Mouse (Mus musculus): ENCODE results near the gene Spint2. TPM values are rescaled to one million over a fixed set of nuclear protein-coding genes. Genes with fewer than 3 reads are reported as not detected.
A peak's percentile ranks its signal among the peaks of the same experiment; 100 is the strongest.

Spint2 gene
- 325 and 332 TPM in 2 replicates for polyA plus RNA-seq (2015; fragmentation: Nextera tagmentation; extraction: Ambion mirVana)

DNA sequence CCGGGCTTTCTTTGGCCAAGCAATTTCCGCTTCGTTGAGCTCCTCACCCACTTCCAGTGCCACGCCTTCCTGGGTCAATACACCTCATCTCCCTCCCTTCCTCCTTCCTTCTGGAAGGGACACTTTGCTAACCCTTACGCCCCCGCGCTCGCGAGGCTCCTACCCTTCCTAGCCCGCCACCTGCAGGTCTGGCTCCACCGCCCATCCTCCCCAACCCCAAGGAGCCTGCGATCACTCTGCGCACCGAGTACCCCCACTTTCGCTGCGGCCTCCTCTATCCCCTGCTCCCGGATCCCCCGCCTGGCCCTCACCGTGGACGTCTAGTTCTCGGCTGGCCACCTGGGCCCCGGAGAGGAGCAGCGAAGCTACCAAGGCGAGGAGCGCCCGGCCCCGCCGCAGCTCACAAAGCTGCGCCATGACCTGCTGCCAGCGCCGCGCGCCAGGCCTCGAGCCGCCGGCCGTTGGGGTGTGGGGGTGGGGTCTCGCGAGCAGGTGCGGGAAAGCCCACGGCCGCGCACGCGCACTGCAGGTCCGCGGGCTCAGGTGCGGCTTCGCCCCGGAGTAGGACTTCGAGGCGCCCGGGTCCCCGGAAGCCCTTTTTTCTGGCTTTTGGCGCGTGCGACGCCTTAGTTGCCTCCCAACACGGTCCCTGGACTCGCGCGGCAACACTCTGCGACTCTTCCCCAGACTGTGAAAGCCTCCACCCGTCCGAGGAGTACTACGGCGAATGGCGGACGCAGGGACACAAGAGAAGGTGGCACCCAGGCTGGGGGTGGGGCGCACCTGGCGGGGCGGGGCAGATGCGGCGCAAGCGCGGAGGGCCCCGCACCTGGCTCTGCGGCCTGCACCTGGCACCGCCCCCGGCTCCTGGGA is at the start of gene Spint2:
Spint2 (minus strand) TSS at position 712 of the 873 bp plus-strand sequence.
- H3K4me3 ChIP-seq, result peak within 1 kb of the TSS; percentile 53
- WGBS, result 1% methylated on average over 80 of the region's 80 CpGs
- H3K9ac ChIP-seq, result peak within 1 kb of the TSS; percentile 60
- no peaks in the 10 kb centered on the region for H3K9me3 ChIP-seq
- H3K36me3 ChIP-seq, result no peaks in the 10 kb centered on the region
- H3K27me3 ChIP-seq, result peaks cover 27% of the 10 kb centered on the region
- H3K4me1 ChIP-seq, result peaks cover 20% of the 10 kb centered on the region
- peak within 1 kb of the TSS; percentile 93 for H3K4me2 ChIP-seq
- peak; percentile 87 for ATAC-seq (ENCODE audit: borderline replicate concordance, extremely low read depth, low FRiP score, low TSS enrichment)
- H3K27ac ChIP-seq, result peak within 1 kb of the TSS; percentile 91

DNA sequence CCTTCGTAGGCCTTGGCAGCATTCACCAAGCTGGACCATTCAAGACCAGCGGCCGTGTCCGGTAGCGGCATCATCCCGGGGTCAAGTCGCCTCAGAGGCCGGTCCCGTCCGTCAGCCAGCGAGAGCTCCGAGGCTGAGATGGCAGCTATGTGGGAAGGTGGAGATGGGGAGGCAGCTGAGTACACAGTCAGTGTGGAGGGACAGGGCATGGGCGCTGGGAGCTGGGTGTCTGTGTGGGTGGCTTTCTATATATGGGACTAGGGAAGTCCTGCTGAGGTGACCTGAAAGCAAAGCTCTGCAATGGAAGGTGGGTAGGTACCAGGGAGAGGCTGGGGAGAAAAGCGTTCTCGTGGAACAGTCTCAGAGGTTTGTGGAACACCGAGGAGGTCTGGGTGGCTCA is 47.3 kb upstream of the Spint2 start:
- Histone ChIP-seq H3K36me3 (peaks cover 41% of the 10 kb centered on the region), H3K4me1 (no peaks in the 10 kb centered on the region), H3K27ac (no peak overlapping the region), H3K27me3 (no peaks in the 10 kb centered on the region), H3K4me2 (no peak overlapping the region), H3K9ac (no peak overlapping the region), H3K4me3 (no peak overlapping the region), H3K9me3 (no peaks in the 10 kb centered on the region)
- no peak for ATAC-seq (ENCODE audit: borderline replicate concordance, extremely low read depth, low FRiP score, low TSS enrichment)
- 92% methylated on average over 16 of the region's 16 CpGs for WGBS

DNA sequence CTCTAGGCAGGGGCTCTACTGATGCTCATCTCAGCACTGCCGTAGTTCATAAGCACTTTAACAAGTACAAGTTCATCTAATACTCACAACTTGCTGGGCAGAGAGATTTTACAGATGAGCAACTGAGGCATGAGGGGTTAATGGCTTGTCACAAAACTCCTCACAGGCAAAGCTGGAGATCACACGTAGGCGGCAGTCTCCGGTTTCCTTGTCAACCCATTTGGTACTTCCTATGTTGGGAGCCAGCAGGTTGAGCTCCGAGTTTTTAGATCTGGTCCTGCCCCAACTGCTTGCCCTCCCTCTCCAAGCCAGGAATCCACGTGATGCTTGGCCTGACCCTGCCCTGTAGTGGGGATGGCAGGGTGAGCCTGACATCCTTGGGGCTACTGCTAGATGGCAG is 45.4 kb upstream of the Spint2 start:
- Histone ChIP-seq H3K4me2 (no peak overlapping the region), H3K4me1 (no peaks in the 10 kb centered on the region), H3K9ac (no peak overlapping the region), H3K9me3 (no peaks in the 10 kb centered on the region), H3K27ac (no peak overlapping the region), H3K4me3 (no peak overlapping the region), H3K27me3 (no peaks in the 10 kb centered on the region), H3K36me3 (peaks cover 43% of the 10 kb centered on the region)
- 72% methylated on average over 6 of the region's 6 CpGs for WGBS
- ATAC-seq (ENCODE audit: borderline replicate concordance, extremely low read depth, low FRiP score, low TSS enrichment), result no peak

DNA sequence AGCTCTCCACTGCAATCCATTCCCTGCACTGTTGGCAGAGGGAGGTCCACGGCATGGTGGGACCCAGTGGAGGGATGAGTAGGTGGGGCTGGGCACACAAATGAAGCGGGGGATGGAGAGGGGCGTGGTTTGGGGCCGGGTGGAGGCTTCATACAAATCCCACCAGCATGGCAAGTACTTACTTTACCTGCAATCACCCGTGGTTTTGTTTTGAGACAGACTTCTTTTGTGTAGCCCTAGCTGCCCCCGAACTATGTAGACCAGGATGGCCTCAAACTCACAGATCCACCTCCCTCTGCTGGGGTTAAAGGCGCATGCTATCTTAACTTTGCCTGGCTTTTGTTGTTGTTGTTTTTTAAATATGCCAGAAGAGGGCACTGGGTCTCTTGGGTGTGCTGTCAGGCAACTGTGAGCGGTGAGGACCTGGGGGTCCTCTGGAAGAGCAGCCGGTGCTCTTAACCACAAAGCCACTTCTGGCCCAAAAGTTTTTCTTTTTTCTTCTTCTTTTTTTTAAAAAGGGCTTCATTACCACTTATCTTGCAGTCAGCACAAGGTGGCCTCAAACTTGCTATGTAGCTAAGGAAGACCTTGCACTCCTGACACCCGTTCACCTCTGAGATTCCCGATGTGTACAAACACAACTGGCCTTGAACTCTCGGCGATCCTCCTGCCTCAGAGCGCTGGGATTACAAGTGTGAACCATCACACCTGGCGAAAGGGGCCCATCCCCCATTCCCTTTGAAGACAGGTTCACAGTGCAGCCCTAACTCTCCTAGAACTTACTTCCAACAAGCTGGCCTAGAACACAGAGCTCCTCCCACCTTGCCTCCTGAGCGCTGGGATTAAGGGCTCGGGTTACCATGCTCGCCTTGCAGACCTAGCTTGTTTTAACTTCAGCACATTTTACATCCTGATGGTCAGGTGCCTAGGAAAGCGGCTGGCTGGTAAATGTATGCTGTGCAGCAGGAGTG is 37.9 kb upstream of the Spint2 start:
- no peaks in the 10 kb centered on the region for H3K9me3 ChIP-seq
- peaks cover 9% of the 10 kb centered on the region for H3K36me3 ChIP-seq
- H3K4me3 ChIP-seq, result peak overlapping the region; percentile 30
- H3K27me3 ChIP-seq, result no peaks in the 10 kb centered on the region
- H3K9ac ChIP-seq, result peak overlapping the region; percentile 13; the same call in 1 of the 2 replicates
- H3K4me1 ChIP-seq, result peaks cover 63% of the 10 kb centered on the region
- 14% methylated on average over 19 of the region's 19 CpGs for WGBS
- no peak for ATAC-seq (ENCODE audit: borderline replicate concordance, extremely low read depth, low FRiP score, low TSS enrichment)
- peak overlapping the region; percentile 94 for H3K27ac ChIP-seq
- peak overlapping the region; percentile 47 for H3K4me2 ChIP-seq

DNA sequence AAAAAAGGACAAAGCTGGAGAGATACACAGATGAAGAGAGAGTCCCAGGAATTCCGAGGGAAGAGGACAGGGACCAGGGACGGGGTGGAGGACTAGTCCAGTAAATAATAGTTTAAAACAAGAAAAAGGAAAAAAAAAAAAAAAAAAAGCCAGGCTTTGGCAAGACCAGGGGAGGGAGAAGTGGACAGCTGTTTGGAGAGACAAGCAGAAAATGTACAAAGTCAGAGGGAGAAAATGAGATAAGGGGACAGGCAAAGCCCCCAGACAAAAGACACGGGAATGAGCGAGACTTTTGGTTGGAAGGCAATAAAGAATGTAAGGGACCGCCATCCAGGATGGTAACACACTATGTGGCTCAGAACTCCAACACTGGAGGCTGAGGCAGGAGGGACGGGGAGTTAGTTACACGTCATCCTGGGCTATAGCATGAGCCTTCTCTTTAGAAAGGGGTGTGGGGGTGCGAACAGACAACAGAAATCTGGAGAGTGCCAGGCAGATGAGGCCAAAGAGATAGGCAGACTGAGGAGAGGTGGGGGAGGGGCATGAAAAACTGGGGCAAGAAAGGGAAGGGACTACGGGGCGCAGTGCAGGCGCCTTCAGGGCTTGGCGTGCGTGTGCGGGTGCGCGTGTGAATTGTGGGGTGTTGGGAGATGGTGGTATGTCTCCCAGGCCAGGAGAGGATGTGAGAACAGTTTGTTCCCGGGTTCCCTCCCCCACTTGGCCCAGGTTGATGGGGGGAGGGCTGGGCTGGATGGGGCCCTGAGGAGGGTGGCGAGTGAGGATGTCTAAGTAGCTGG is 36.6 kb upstream of the Spint2 start:
- no peaks in the 10 kb centered on the region for H3K9me3 ChIP-seq
- H3K27ac ChIP-seq, result peak overlapping the region; percentile 94
- H3K4me1 ChIP-seq, result peaks cover 63% of the 10 kb centered on the region
- peak overlapping the region; percentile 13; the same call in 1 of the 2 replicates for H3K9ac ChIP-seq
- H3K27me3 ChIP-seq, result no peaks in the 10 kb centered on the region
- WGBS, result 5% methylated on average over 18 of the region's 18 CpGs
- H3K4me2 ChIP-seq, result peak overlapping the region; percentile 47
- peak overlapping the region; percentile 30 for H3K4me3 ChIP-seq
- no peaks in the 10 kb centered on the region for H3K36me3 ChIP-seq
- peak; percentile 56 for ATAC-seq (ENCODE audit: borderline replicate concordance, extremely low read depth, low FRiP score, low TSS enrichment)

DNA sequence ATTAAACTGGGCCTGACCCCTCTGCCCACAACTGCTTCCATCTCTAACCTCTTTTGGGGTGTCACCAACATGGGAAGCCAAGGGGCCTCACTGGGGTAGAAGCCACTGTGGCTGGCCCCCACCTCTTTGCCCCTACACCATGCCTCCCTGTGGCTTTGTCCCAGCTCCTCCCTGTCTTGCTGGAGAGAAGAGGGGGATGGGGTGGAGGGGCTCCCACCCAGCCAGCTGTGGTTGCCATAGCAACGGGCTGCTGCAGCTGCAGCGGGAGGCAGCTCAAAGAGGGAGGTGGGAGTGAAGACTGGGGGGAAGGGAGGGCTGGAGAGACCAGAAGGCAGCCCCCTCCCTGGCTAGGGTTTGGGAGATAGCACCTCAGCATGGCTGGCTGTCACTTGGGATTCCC is 35.8 kb upstream of the Spint2 start:
- Histone ChIP-seq H3K27ac (peak overlapping the region; percentile 94), H3K36me3 (no peaks in the 10 kb centered on the region), H3K4me1 (peaks cover 63% of the 10 kb centered on the region), H3K4me2 (peak overlapping the region; percentile 47), H3K4me3 (0 out of 2 replicates have a peak overlapping the region, but pooled peaks have one; percentile 3), H3K9me3 (no peaks in the 10 kb centered on the region), H3K27me3 (no peaks in the 10 kb centered on the region), H3K9ac (peak overlapping the region; percentile 27; the same call in 1 of the 2 replicates)
- peak; percentile 50 for ATAC-seq (ENCODE audit: borderline replicate concordance, extremely low read depth, low FRiP score, low TSS enrichment)
- 0% methylated on average over 2 of the region's 2 CpGs for WGBS

DNA sequence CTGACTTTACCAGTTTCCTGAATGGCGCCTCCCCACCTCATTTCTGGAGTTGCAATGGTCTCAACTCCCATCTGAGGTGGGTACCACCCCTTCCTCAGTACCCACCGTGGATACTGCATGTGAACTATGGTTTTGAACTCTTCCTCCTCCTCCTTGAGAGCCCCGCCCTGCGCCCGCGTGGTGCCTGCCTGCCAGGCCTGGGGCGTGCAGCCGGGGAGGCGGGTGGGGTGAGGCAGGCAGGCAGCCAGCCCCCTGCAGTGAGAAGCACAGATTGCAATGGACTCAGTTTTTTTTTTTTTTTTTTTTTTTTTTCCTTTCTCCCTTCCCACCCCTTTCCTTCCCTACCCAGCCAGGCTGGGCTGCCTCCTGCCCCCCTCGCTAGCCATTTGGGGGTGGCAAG is 35.3 kb upstream of the Spint2 start:
- Histone ChIP-seq H3K4me2 (peak overlapping the region; percentile 47), H3K4me3 (no peak overlapping the region), H3K36me3 (no peaks in the 10 kb centered on the region), H3K27ac (peak overlapping the region; percentile 94), H3K4me1 (peaks cover 63% of the 10 kb centered on the region), H3K9me3 (no peaks in the 10 kb centered on the region), H3K27me3 (no peaks in the 10 kb centered on the region), H3K9ac (peak overlapping the region; percentile 27; the same call in 1 of the 2 replicates)
- 3% methylated on average over 8 of the region's 10 CpGs for WGBS
- ATAC-seq (ENCODE audit: borderline replicate concordance, extremely low read depth, low FRiP score, low TSS enrichment), result peak; percentile 39

DNA sequence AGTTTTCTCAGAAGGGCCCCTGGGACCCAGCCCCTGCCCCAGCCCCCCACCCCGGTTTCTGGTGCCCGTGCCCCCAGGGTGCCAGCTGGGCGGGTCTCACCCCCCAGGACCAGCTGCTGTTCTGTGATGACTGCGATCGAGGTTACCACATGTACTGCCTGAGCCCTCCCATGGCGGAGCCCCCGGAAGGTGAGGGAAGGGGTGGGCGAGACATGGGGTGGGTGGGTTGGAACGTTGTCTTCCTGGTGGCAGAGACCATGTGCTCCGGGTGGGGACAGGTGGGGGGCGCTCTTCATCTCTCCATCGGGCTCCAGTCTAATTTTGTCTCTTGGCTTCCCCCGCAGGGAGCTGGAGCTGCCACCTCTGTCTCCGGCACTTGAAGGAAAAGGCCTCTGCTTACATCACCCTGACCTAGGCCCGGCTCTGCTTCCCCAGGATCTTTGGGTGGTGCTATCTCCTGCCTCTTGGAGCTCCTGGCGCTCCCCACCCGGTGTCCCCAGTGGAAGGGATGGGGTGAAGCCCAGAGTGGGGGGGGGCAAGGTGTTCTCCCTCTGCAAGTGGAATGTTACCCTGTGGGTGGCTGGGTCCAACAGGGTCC is 34.5 kb upstream of the Spint2 start:
- H3K4me3 ChIP-seq, result no peak overlapping the region
- H3K27me3 ChIP-seq, result no peaks in the 10 kb centered on the region
- peak overlapping the region; percentile 94 for H3K27ac ChIP-seq
- no peaks in the 10 kb centered on the region for H3K36me3 ChIP-seq
- peaks cover 60% of the 10 kb centered on the region for H3K4me1 ChIP-seq
- H3K9me3 ChIP-seq, result no peaks in the 10 kb centered on the region
- no peak overlapping the region for H3K9ac ChIP-seq
- ATAC-seq (ENCODE audit: borderline replicate concordance, extremely low read depth, low FRiP score, low TSS enrichment), result no peak
- H3K4me2 ChIP-seq, result peak overlapping the region; percentile 47
- 47% methylated on average over 17 of the region's 17 CpGs for WGBS

DNA sequence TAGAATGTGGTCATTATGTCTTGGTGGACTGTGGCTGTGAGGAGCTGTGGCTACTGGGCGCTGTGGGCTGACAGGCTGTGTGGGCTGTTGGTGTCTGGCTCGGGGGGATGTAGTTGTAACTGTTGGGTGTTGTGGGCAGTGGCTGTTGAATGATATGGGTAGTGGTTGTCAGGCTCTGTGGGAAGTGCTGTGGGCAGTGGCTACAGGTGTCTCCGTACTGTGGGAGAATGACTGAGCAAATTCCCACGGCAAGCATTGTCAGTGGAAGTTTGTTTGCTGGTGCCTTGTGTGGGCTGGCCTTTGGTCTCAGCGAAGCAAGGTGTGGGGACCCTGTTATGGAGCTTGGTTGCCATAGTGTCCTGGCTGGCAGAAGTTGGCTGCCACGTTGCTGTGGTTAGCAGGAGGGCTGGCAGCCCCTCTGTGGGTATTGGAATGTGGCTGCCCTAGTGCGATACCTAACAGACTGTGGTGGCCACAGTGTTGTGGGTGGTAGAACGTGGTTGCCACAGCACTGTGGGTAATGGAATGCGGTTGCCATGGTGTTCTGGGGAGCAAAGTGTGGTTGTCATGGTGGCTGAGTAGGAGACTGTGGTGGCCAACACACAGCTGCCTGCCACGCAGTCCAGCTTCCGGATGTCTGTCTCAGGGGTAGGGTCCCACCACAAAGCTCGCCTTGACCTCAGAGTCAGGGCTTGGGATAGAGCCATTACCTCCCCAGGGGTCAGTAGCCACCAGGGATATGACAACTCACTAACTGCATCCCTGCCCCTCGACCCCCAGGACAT is 33.3 kb upstream of the Spint2 start:
- H3K9ac ChIP-seq, result no peak overlapping the region
- no peak for ATAC-seq (ENCODE audit: borderline replicate concordance, extremely low read depth, low FRiP score, low TSS enrichment)
- no peak overlapping the region for H3K4me3 ChIP-seq
- H3K4me2 ChIP-seq, result no peak overlapping the region
- no peaks in the 10 kb centered on the region for H3K9me3 ChIP-seq
- H3K4me1 ChIP-seq, result peaks cover 52% of the 10 kb centered on the region
- no peaks in the 10 kb centered on the region; the same call in 1 of the 2 replicates for H3K27me3 ChIP-seq
- no peak overlapping the region for H3K27ac ChIP-seq
- WGBS, result 68% methylated on average over 13 of the region's 13 CpGs
- H3K36me3 ChIP-seq, result no peaks in the 10 kb centered on the region

DNA sequence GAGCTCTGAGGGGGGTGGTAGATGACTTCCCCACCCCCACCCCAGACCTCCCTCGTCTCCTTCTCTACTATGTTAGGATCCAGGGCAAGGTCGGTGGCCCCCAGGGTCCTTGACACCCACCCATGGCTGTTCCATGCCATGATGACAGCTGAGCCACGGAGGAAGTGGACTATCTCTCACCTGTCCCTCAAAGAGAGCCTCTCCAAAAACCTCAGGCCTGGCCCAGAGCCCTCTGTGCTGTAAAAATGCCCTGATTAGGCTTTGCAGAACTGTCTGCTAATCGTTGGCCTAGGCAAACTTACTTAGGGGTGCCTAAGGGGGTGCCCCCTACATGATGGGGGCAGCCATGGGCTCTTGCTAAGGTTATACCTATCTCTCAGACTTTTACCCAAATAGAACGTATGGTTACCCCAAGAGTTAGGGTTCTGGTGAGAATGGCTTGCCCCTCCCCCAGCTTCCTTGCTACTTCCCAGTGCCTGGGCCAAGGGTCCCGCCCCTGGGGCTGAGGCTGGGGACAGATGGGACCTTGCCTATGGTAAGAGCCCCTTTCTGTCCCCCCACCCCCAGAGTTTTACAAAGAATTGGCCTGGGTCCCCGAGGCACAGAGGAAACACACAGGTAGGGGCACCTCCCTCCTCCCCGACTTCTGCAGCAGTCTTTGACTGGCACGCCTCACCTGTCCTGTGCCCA is 32.0 kb upstream of the Spint2 start:
- H3K27me3 ChIP-seq, result peaks cover 5% of the 10 kb centered on the region
- no peak for ATAC-seq (ENCODE audit: borderline replicate concordance, extremely low read depth, low FRiP score, low TSS enrichment)
- no peaks in the 10 kb centered on the region for H3K9me3 ChIP-seq
- no peak overlapping the region for H3K27ac ChIP-seq
- H3K36me3 ChIP-seq, result no peaks in the 10 kb centered on the region
- no peak overlapping the region for H3K9ac ChIP-seq
- peaks cover 50% of the 10 kb centered on the region for H3K4me1 ChIP-seq
- WGBS, result 63% methylated on average over 9 of the region's 9 CpGs
- no peak overlapping the region for H3K4me2 ChIP-seq
- no peak overlapping the region for H3K4me3 ChIP-seq
